Mouse (Mus musculus): Measurements from ENCODE around the gene D2hgdh.
A peak's percentile ranks its signal among the peaks of the same experiment; 100 is the strongest.

DNA sequence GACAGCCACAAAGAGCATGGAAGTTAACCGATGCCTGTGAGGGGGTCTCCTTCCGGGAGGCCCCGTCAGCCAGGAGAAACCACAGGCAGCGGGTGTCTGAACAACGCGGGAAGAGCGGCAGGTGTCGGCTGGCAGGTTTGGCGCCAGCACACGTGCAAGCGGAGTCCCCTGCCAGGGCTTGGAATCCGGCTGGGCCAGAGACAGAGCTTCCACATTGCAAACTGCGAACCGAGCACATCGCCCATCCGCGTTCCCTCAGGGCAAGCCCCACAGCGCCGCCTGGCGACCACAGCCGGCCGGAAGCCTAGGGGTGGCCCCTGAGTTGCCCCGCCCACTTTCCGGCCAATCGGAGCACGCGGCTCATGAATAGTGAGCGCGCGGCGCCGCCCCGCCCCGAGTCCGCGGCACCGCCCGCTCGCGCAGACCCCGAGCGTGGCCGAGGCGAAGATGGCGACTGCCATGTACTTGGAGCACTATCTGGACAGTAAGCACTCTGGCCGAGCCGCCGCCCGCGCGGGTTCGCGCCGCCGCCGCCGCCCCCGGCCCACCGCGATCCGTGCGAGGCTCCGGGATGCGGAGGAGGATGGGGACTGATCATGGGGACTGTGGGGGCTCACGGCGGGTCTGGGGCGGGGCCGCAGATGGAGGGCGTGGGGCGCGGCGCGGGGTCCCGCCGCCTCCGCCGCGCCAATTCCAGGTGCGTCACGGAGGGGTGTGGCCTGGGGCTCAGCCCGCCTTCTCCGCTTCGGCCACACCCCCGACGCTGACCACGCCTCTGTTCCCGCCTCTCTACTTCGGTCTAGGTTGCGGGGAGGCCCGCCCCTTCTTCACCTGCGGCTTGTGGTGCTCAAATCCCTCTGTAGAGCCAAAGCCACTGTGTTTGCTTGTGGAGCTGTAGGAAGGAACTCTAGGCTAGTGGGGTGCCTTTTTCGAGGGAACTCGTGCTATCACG is 20.9 kb upstream of the D2hgdh start, which contains the start of gene Ing5:
- TF ChIP-seq CTCF (IDR thresholded peaks at IDR 0.05; ENCODE audit: low read depth) (peak; percentile 97), EP300 (IDR thresholded peaks at IDR 0.05; ENCODE audit: low read depth) (0 out of 2 replicates have a peak, but pooled peaks have one; percentile 9)

Data from liver, embryonic 14.5 days (tissue).